Mouse (Mus musculus) v-Abl transformed pro-B cells (cell line): ENCODE results near the gene Crybb3.

Experiments
- in situ Hi-C, 2 experiments: fragments of 400-800 bp; cut with MboI; formaldehyde crosslinking; loops; one replicate each; pipeline ENCODE4 v1.15.1; 2025; ENCODE audit not compliant: unreplicated experiment in 2 of 2

Crybb3 gene

GRCm38 (mm10) chr5:113081020-113081419 lies 364 bp downstream of the Crybb3 start:
- in situ Hi-C loops = loop anchor here in 1 of 2 experiments (25.0 kb wide), 1 partner anchor 281 kb away; the partner anchor contains the start of gene Aym1

GRCm38 (mm10) chr5:113079783-113080182 lies 1.6 kb downstream of the Crybb3 start:
- in situ Hi-C loops = loop anchor here in 1 of 2 experiments (25.0 kb wide), 1 partner anchor 283 kb away; the partner anchor contains the start of gene Aym1

DNA sequence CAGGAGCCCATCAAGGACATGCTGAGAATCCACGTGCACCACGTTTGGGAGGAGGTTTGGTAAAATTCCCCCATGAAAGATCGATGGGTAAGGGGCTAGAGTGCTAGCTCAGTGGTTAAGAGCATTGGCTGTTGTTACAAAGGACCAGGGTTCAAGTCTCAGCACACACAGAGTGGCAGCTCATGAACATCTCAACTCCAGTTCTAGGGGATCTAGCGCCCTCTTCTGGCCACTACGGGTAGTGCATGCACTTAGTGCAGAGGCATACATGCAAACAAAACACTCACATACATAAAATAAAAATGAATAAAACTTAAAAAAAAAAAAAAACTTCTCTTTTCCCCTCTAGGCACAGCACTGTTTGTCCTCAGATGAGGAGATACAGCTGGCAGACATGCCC lies 2.7 kb downstream of the Crybb3 start:
- in situ Hi-C loops = loop anchor here in 1 of 2 experiments (25.0 kb wide), 1 partner anchor 284 kb away; the partner anchor contains the start of gene Aym1

DNA sequence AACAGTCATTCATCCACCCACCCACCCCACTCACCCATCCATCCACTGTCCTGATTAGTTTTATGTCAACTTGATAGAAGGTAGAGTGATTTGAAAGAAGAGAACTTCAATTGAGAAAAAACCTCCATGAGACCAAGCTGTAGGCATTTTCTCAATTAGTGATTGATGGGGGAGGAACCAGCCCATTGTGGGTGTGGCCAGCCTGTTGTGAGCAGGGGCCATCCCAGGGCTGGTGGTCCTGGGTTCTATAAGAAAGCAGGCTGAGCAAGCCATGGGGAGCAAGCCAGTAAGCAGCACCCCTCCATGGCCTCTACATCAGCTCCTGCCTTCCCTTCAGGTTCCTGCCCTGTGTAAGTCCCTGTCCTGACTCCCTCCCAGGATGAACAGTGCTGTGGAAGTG lies 11.4 kb downstream of the Crybb3 start, which contains the start of gene Crybb2:
Crybb2 (minus strand) TSS at position 101 of the 400 bp plus-strand sequence.
- in situ Hi-C loops = loop anchor here in 1 of 2 experiments (25.0 kb wide), 1 partner anchor 858 kb away; no protein-coding TSS in a partner anchor

- in situ Hi-C loops = loop anchor here (5.0 to 25.0 kb wide), 3 partner anchors 187 to 842 kb away; no protein-coding TSS in a partner anchor
These were observed 27.1 kb downstream of the Crybb3 start for GRCm38 (mm10) chr5:113054308-113054707.

GRCm38 (mm10) chr5:113050581-113051185 lies 30.7 kb downstream of the Crybb3 start:
- in situ Hi-C loops = loop anchor here (5.0 to 25.0 kb wide), 3 partner anchors 183 to 838 kb away; no protein-coding TSS in a partner anchor

GRCm38 (mm10) chr5:113049876-113050275 lies 31.5 kb downstream of the Crybb3 start:
- in situ Hi-C loops = loop anchor here (5.0 to 25.0 kb wide), 4 partner anchors 183 to 1638 kb away; partner anchors contain the start of gene Mn1 (in 1 of the 2)

DNA sequence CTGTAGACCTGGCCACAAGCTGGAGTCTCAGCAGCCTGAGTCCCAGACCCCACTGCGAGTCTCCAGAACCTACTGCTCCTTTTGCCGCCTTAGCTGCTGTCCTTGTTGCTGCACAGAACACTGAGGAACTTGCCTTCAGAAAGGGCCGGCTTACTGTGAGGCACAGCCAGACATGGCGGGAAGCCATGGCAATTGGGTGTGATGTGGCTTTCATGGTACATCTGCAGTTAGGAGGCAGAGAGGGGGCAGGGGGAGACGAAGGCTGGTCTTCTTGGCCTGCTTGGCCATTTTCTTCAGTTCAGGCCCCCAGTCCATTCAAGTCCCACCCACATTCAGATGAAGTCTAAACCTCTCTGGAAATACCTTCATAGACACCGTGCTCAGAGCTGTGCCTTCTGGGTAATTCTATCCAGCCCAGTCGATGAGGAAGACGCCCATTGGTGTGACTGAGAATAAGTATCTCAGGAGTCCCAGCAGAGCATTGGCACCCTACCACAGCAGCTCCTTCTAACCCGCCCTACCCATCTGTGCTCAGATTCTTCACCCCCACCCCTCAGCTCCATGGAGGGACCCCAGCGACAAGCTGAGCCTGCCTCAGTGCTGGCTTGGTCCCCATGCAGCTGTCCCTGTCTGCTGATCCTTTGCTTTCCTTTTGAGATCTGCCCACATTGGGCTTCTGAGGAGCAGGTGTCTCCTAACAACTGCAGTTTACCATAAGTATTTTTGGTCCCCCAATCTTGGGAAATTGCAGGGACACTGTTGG lies 35.7 kb downstream of the Crybb3 start:
- in situ Hi-C loops = loop anchor here in 1 of 2 experiments (25.0 kb wide), 1 partner anchor 1633 kb away; the partner anchor contains the start of gene Mn1

GRCm38 (mm10) chr5:113043531-113043930 lies 37.9 kb downstream of the Crybb3 start:
- in situ Hi-C loops = loop anchor here in 1 of 2 experiments (25.0 kb wide), 1 partner anchor 1631 kb away; the partner anchor contains the start of gene Mn1

DNA sequence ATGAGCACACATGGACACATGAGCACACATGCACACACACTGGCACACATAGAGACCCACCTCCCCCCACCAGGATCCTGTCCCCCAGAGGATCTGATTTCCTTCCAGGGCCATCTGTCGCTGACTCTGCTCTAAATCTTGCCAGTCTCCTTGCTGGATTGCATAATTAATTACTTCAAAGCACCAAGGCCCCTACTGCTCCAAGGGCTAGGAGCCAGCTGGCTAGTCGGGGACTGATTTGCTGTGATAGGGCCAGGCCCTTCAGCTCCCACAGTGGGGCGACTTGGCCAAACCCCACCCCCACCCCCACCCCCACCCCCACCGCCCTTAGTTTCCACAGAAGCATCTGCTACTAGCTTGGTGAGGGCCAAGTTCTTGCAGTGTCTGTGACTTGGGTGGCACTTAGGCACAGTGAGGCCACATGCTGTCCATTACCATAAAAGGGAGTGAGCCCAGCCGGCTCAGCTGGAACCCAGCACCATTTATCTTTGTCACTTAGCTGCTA lies 39.8 kb downstream of the Crybb3 start:
- in situ Hi-C loops = loop anchor here in 1 of 2 experiments (25.0 kb wide), 1 partner anchor 1629 kb away; the partner anchor contains the start of gene Mn1

GRCm38 (mm10) chr5:113040776-113041175 lies 40.6 kb downstream of the Crybb3 start:
- in situ Hi-C loops = loop anchor here in 1 of 2 experiments (25.0 kb wide), 1 partner anchor 1628 kb away; the partner anchor contains the start of gene Mn1

DNA sequence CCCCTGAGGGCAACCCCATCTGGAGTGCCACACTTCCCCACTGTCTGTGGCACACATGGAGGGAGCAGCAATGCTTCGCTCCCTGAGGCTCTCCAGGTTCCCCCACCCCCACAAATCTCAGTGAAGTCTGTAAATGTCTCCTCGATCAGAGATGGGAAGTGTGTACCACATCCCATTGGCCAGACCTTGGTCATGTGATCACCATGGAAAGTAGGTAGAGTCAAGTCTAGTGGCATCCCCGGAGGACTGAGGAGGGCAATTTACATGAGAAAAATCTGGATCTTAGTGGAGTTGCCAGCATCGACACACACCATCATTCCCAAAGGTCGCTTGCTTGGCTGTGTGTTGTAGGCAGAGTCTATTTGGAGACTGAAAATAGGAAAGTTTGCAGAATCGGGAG lies 42.8 kb downstream of the Crybb3 start:
- in situ Hi-C loops = loop anchor here in 1 of 2 experiments (25.0 kb wide), 1 partner anchor 1626 kb away; the partner anchor contains the start of gene Mn1

- in situ Hi-C loops = loop anchor here in 1 of 2 experiments (25.0 kb wide), 1 partner anchor 1623 kb away; the partner anchor contains the start of gene Mn1
These were observed 46.0 kb downstream of the Crybb3 start for GRCm38 (mm10) chr5:113035094-113036047.

DNA sequence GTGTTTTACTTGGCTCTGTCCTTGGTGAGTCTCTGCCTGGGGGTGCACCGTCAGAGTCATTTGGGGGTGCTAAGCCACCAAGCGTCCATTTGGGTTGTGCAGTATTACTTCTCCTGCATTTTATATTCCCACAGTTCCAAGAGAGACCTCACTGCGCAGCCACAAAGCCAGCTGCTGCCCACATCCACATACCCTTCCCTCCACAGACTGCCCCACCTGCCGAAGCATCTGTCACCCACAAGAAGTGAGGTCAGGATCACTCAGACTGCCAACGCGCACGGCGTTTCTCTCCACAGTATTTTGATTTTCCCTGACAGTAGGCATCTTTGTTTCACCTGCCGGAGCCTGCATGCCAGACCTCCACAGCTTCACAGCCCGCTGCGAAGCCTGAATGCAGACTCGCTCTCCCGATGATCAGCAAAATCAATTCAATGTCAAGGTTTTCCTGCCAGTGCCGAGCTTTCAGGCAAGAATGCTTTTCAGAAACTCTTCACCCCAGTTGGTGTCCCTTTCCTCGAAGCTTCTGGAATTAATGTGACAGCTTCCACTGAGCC lies 50.1 kb downstream of the Crybb3 start:
- in situ Hi-C loops = loop anchor here in 1 of 2 experiments (25.0 kb wide), 1 partner anchor 1619 kb away; the partner anchor contains the start of gene Mn1

DNA sequence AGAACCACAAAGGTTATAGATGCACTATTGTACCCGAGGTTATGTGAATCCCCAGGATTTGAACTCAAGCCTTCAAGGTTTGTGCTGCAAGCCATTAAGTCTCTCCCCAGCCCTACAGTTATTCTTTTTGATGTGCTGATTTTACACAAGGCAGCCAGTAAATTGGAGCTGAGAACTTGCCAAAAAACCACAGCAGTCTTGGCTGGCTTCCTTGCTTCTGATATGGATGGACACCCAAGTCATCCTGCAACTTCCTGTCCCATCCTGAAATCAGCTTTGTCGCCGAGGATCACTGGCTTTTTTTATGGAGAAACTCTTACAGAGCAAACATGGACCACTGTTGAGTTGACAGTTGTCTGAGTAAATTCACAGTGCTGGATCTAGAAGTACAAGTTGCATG lies 51.3 kb downstream of the Crybb3 start:
- in situ Hi-C loops = loop anchor here in 1 of 2 experiments (25.0 kb wide), 1 partner anchor 1618 kb away; the partner anchor contains the start of gene Mn1

DNA sequence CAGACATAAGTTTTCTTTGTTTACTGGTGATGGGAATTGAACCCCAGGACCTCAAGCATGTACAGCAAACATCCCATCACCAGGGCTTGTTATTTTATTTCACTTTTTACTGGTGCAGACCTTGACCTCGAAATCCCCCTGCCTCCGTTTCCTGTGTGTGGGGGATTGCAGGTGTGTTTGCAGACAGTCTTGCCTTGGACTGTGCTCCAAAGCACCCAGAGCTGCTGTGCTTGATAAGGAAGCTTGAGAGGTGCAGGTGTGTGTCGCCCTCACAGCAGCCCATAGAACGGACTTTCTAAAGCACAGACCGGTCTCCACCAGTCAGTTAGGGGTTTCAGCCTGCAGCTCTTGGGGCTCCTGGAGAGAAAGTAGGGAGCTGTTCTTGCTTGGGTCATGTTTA lies 54.7 kb downstream of the Crybb3 start:
- in situ Hi-C loops = loop anchor here in 1 of 2 experiments (25.0 kb wide), 1 partner anchor 1614 kb away; the partner anchor contains the start of gene Mn1
